Mouse (Mus musculus) stomach, postnatal 0 days (tissue): ENCODE data around the gene 4933430I17Rik.

ENCODE experiments used
- CTCF ChIP-seq: IDR thresholded peaks from 2 replicates; pipeline ENCODE4 v1.5.1; 2016; ENCODE audit warnings: antibody characterized with exemption, low read depth, mild to moderate bottlenecking, moderate library complexity
- EP300 ChIP-seq: optimal IDR thresholded peaks from 2 replicates; pipeline ENCODE3; 2016; ENCODE audit warnings: antibody characterized with exemption

- TF ChIP-seq EP300 (no peak), CTCF (no peak)
Observed at GRCm38 (mm10) chr4:62562006-62562405, 36.8 kb downstream of the 4933430I17Rik start.
